Mouse (Mus musculus) regulatory T cell (primary cell): Measurements from ENCODE around the gene Dnmt3a.

ENCODE experiments used
- in situ Hi-C: fragments of 300-600 bp; cut with MboI, MseI; formaldehyde crosslinking; loops from one replicate; pipeline ENCODE4 v1.15.1; 2025; ENCODE audit warnings: high pct_unique_total_duplicates

Gene Dnmt3a

DNA sequence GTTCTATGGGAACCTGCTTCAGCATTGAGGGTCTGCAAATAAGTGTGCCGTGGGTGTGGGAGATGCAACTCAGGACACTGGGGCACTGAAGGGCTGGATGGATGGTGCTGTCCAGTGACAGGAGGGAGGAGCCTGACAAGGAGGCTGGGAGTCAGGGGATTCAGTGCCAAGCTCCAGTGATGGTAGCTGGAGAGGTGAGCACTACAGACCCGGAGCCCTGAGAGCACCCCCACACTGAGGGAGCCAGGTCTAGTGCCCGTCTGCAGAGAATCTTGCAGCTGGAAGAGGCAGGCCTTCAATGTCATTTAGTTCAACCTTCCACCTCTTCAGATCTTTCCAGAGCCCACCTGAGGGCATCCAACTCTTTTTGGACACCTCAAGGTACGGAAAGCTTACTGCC, at the start of gene Dnmt3a:
Dnmt3a (plus strand) TSS at position 156 of the 400 bp plus-strand sequence.
- in situ Hi-C loops: no loop called here

DNA sequence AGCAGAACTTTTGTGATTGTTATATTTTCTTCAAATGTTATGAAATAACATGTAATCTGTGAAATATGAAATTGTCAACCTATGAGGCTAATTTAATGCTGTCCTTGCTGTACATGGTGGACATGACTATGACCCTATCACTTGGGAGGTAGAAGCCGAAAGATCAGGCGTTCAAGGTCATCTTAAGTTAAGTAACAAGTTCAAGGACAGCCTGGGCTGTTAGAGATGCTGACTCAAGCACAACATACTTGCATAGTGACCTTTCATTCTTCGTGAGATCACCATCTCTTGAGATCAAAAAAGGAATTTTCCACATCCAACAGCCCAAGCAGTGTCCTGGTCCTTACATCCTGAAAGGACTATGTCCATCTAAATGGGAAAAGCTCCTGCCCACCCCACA, 49.6 kb upstream of the Dnmt3a start:
- in situ Hi-C loops: no loop called here

DNA sequence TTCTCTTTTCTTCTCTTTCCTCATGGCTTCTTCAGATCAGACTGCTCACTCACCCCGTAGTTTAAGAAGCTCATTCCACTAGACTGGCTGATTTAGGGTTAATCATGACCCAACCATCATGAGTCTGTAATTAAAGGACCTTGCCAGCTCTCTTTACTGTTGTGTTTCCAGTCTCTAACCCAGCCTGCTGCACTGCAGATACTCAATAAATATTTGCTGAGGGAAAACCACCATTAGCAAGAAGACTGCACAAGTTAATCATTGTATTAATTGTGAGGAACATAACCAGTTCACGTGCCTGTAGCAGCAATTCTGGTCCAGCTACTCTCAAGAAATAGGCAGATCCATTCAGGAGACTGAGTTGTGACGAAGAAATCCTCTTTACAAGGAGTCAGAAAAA, 47.7 kb upstream of the Dnmt3a start:
- in situ Hi-C loops: no loop called here

DNA sequence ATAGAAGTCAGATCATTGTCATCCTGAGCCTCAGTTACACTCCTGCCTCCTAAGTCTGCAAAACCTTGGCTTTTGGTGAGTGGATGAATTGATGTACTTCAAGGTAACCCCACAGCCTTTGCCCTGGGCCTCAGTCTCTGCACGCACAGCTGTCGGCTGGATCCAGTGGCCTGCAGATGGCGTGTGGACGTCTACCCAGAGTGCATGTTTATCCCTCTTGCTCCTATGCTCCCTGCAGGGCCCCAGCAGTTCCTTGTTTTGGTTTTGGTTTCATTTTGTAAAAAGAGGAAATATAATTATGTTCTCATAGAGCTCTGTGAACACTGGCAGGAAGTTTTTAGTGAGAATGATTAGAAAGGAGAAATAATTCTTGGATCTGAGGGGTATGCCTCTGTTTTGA, 46.4 kb upstream of the Dnmt3a start:
- in situ Hi-C loops: no loop called here

DNA sequence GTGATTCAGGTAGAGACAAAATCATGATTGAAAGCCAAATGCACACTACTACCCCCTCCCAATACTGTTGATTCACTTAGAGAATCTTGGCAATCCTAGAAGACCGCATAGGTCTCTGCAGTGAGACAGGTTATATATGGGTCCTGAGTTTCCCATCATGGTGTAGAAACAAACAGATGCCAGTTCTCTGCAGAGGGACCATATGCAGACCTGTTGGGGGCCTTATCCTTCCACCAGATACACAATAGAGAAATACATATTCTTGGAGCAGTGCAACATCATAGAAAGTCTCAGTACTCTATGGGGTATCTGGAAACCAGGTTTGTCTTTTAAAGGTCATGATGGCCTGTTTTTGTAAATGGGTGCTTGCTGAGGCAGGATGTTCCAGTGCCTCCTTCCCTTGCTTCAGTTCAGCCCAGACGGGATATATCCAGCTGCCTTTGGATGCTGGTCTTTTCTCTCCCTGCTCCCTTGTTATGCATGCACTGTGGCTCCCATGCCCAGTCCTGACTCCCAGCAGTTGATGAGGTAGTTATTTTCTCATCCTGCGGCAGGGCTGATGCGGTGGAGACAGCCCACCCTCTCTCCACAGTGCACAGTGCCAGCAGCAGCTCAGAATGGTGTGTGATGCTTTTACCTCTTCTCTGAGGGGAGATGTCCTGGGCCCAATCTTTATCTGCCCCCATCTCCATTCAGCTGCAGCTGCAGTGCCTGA, 44.8 kb upstream of the Dnmt3a start:
- in situ Hi-C loops: no loop called here

DNA sequence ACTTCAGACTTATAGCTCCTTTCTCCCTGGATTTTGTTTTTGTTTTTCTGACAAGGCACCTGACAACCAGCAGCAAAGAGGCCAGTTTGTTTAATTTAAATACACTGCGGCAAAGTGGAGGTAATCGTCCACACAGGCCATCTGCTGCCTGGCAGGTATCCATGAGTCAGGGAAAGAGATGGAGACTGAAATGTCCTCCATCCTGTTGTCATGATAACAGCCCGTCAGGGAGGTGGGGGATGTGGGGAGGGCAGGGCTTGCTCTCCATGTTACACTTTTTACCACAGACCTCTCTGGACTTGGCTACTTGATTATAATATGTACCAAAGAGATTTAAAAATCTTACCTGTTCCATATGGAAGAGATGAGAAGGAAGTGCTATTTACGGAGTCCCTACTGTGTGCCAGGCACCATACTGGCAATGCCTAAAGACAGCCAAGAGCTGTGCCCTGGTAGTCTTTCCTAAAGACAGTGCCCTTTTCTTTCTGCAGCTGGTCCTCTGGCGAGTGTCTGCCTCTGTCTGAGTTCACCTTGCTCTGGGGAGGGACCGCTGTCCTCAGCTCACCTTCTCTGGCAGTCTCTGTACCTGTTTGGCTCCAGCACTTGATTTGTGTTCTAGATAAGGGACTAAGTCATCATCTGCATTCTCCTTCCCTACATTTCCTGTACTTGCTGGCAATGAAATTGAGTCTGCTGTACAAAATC, 44.1 kb upstream of the Dnmt3a start:
- in situ Hi-C loops: no loop called here

DNA sequence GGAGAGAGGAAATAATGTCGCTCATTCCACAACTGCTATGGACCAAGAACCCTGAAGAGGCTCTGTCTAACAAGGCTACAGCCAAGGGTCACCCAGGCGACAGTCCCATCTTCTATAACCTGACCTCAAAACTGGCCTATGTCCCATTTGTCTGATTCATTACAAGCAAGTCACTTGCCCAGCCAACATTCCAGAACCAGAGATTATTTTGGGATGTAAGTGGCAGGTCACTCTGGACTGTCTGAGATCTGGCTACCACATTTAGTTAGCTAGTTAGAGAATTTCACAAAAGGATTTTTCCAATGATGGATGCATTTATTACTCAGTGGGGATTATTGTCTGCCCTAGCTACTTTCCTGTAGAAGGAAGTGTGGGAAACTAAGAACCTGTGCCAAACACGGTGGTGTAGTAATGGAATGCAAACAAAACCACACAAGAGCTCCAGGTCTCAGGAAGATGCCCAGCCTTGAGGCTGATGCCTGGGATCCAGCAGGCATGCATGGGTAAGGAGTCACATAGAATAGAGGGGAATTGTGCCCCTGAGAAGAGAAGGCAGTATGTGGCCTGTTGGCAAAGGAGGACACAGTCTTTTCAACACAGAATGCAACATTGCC, 41.5 kb upstream of the Dnmt3a start:
- in situ Hi-C loops: no loop called here

DNA sequence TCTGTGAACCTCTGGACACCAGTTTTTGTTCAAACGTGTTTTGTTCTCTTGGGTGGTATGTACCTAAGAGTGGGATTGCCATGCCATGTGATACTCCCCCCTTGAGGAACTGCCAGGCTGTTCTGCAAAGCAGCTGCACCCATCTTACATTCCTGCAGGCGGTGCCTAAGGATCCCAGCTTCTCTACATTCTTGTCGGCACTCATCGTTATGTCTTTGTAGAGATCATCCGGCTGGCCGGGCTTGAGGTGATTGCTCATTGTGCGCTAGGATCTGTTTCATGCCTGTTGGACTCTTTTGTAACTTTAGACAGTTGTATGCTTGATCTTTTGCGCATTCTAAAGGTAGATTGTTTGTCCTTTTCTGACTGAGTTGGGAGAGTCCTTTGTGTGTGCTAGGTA, 38.4 kb upstream of the Dnmt3a start:
- in situ Hi-C loops: no loop called here

DNA sequence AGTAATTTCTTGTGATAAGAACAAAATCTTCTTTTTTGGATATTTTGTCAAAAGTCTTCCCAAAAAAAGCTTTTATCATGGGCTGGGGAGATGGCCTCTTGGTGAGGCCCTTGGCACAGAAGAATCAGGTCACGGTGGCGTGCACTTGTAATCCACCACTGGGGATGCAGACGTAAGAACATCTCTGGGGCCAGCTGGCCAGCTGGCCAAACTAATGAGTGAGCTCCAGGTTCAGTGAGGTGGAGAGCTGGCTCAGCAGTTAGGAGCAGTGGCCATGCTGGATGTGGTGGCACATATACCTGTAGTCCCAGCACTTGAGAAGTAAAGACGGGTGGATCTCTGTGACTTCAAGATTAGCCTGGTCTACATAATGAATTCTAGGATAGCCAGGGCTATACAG, 37.4 kb upstream of the Dnmt3a start:
- in situ Hi-C loops: no loop called here

DNA sequence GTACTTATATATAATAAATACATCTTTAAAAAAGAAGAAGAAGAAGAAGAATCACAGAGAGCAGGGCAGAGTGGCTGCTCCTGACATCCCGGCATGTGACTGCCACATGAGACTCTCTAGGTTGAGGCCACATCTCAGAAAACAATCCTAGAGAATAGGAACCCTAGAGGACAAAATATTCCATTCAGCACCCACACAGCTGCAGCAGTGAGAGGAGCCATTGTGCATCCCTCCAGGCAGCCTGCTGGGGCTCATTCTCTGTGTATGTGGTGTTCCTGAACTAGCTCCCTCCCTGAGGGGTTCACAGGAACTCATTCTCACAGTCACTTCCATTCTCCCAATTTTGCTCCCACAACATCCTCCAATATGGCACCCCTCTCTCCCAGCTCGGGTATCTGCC, 35.3 kb upstream of the Dnmt3a start:
- in situ Hi-C loops: no loop called here

DNA sequence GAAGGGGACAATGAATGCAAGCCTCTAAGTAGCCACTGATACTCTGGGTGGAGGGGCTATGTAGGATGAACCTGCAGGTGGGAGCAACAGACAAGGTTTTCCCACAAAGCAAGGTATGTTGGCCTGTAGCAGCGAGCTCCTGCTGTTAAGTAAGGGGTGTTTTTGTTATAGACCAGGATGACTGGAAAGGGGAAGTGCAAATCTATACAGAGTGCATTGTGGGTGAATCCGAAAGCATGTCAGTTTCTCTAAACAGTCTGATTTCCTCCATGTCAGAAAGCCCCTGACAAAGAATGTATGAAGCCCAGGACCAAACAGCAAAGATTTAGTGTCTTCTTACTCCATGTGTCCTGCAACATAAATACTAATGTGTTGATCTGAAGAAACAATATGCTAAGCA, 34.7 kb upstream of the Dnmt3a start:
- in situ Hi-C loops: no loop called here

DNA sequence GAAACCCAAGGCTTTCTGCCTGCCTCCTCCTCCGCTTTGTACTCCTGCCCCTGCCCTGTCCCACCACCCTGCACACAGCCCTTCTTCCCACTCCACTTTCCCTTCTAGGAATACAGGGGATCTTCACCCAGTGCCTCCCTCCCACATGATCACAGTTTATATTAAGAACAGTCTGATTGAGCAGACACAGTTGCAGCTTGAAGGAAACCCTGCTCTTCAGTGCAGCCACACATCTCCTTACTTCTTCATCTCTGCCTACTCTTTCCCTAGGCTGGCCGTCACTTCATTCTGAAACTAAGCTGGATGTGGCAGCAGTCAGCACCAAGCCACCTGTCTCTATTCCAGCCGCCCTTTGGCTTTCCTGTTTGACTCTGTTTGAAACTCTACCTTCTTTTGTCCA, 32.2 kb upstream of the Dnmt3a start:
- in situ Hi-C loops: no loop called here

DNA sequence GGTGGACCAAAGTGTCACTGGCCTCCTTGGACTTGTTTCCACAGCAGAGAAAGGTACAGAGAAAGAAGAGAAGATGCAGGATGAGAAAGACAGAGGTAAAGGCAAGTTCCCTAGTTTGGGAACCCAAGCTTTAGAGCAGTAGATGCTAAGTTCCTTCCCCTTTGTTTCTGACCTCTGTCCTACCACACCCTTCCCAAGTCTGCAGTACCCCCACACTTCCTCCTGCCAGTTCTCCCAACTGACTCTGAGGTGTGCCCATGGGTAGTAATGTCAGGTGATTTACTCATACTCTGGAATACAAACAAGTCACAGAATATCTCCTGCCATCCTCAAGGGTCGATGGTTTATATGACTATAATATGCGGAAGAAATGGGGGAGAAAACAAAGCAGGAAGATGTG, 29.8 kb upstream of the Dnmt3a start:
- in situ Hi-C loops: no loop called here

DNA sequence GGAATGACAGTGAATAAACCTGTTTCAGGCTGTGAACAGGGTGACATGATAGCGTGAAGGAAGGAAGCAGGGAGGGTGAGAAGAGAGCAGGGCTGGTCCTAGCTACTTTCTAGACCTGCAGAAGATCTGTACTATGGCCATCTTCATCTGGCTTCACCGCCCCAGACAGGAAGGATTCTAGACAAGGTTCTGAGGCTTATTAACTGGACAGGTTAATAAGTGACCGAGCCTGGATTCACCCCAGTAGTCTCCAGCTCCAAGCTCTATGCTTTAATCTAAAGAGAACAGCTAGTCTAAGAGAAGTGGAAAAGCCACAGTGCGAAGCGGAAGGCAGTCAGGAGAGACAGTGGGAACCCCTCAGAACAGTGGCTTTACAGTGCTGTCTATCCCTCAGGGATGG, 28.1 kb upstream of the Dnmt3a start:
- in situ Hi-C loops: no loop called here

DNA sequence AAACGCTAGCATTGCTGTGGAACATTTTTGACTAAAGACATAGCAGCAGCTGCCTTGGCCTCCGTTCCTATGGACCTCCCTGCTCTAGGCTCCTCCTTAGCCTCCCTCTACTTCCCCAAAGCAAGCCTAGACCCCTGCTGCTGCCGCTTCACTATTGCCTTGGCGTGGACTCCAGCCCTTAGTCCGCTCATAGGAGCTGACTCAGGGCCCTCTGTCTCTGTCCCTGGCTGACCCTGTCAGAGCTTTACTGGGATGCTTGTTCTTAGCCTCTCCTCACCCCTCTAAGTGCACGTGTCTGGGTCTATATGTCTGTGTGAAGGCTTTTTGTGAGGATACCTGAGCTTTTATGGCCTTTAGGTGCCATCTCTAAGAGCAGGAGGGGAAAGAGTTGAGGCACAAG, 27.5 kb upstream of the Dnmt3a start:
- in situ Hi-C loops: no loop called here

DNA sequence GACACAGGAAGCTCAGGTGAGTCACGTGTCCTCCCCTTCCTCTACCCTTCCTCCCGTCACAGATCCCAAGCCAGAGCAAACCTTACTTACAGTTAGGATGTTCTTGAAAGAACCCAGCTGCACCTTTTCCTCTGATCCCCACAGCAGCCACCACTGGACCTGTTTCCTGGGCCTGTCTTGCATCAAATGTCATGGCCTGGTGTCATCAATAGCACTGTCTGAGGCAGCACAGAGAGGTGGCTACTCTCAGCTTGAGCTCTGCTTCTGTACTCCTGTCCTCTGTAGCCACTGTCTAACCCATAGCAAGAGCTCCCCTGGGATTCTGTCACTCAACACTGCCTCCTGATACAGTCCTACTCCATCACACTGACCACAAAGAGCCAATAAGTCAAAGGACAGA, 26.2 kb upstream of the Dnmt3a start:
- in situ Hi-C loops: no loop called here

DNA sequence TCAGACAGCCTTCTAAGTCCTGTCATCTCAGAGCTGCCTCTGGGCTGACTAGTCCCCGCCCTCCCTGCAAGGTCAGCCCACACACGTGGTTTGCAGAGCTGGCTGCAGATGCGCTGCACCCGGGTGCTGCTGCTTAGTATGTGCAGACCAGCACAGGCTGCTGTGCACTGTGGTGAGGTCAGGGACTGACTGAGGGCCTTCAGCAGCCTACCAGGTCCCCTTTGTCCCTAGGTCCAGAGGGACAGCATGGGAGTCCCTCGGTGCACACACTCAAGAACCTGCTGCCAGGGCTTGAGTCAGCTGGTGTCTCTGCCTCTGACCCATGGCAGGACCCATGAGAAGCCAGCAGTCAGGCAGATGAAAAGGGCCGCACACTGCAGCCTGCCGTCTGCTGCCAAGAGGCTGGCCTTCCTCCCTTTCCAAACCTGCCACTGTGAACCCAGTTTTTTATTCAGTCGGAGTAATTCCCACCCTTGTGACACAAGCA, 25.4 kb upstream of the Dnmt3a start:
- in situ Hi-C loops: no loop called here

DNA sequence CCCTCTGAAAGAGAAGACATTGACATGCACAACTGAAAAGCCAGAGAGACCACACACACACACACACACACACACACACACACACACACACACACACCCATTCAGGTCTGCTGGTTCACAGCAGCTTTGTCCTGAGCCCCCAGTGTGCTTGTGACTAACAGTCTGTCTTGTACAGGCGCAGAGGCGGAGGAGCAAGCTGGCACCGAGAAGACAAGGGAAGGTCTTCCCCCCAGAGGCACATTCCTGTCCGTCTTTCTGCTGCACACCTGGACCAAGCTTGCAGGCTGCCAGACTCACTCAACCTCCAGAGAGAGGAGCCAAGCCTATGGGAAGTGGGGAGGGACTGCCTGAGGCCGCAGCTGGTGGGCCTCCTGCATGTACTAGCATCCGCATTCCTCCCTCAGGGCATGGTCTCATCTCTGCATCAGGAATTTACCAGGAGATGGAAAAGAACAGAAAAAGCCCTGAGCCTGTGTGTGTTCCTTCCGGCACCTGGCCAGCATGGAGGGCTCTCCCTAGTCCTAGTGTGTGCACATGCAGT, 24.8 kb upstream of the Dnmt3a start:
- in situ Hi-C loops: no loop called here

DNA sequence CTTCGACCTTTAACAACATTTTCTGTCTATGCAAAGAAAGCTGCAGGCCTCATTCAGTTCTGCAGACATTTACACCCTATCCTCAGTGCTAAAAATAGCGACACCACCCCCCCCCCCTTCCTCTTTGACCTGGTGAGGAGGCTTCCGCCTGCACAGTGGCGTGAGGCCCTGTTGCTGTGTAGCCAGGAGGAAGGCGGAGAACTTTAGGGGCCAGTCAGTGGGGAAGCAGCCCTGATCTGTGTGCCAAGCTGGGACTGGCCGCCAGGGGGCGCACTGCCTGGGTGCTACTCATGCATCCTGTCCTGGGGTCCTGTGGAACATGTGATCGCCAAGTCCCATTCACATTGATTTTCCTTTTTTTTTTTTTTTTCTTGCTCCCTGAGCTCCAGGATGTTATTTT, 24.3 kb upstream of the Dnmt3a start:
- in situ Hi-C loops: no loop called here

DNA sequence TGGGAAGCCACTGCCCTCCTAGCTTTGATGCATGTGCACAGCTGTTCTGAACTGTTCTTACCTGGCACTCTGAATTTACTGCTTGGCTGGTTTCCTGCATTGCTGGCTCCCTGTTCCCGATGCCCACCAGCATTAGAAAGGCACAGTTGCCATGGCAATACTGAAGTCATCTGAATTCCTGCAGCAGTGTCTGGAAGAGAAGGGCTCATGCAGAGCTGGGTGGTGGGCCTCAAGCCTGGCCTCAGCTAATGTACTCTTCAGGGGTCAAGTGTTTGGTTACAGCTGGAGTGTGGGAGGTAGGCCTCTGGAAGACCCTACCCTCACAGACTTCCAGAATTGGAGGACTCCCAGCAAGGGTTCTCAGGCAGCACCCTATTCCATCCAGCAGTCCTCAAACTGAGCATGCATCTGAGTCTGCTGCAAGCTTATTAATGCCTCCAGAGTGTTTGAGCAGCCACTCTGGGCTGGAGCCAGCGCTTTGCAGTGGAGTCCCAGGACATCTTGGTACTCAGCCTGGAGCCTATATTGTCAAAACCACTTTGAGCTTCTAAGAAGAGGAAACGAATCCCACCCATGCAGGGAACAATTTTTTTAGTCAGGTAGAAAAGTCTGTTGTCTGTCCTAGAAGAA, 22.5 kb upstream of the Dnmt3a start:
- in situ Hi-C loops: no loop called here

DNA sequence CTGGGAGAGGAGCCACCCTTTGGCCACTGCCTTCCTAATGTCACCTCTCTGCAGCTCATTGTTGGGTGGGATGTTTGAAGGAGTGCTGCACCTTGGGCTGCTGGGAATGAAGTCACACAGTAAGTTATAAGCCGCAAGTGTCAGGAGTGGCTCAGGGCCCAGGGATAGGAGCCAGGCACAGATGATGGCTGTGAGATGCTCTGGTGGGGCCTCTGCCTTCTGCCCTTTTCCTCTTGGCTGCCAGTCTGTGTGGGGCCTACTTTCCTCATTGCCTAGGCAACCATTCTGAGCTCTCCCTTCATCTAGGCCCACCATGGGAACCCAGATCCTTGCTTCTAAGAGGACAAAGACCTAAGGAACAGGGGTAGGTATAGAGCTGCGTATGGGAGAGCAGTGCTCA, 21.5 kb upstream of the Dnmt3a start:
- in situ Hi-C loops: no loop called here

DNA sequence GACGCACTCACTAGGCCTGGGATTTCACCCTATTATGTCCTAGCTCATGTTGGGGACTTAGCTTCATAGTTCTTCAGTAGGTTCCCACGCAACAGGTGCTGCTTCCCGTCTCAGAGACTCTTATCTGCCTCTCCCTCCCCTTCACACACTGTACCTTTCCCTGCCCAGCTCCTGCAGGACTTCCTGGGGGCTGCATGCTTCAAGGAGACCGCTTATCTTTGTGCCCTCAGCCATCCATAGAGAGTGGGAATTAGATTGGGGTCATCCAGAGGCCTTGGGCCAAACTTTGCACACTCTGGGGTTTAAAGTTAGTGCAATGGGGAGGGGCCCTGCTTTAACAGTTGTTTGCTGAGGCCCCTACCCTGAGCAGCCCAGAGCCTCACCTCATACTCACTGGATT, 21.1 kb upstream of the Dnmt3a start:
- in situ Hi-C loops: no loop called here
